Mouse (Mus musculus) ES-Bruce4 (cell line): ENCODE results near the gene Adam33.

Experiments used
- CTCF ChIP-seq: IDR thresholded peaks from one replicate; pipeline ENCODE4 v1.8.1; 2011; ENCODE audit warnings: low read depth, low read length
- POLR2A ChIP-seq: IDR thresholded peaks from one replicate; pipeline ENCODE4 v1.8.1; 2011; ENCODE audit warnings: low read length; ENCODE audit not compliant: insufficient read depth

GRCm38 (mm10) chr2:131101530-131101929 is 37.9 kb upstream of the Adam33 start:
- TF ChIP-seq CTCF = no peak
- no peak for TF ChIP-seq POLR2A
